Mouse (Mus musculus) E14TG2a.4 (cell line): ENCODE results near the gene Tbc1d12.

Experiments
- CTCF ChIP-seq: conservative IDR thresholded peaks from 2 replicates; pipeline ENCODE4 v1.5.1; 2014; ENCODE audit warnings: low read length
- POU5F1 ChIP-seq: IDR thresholded peaks from 2 replicates; pipeline ENCODE4 v1.6.1; 2014; ENCODE audit warnings: low read length, borderline replicate concordance

DNA sequence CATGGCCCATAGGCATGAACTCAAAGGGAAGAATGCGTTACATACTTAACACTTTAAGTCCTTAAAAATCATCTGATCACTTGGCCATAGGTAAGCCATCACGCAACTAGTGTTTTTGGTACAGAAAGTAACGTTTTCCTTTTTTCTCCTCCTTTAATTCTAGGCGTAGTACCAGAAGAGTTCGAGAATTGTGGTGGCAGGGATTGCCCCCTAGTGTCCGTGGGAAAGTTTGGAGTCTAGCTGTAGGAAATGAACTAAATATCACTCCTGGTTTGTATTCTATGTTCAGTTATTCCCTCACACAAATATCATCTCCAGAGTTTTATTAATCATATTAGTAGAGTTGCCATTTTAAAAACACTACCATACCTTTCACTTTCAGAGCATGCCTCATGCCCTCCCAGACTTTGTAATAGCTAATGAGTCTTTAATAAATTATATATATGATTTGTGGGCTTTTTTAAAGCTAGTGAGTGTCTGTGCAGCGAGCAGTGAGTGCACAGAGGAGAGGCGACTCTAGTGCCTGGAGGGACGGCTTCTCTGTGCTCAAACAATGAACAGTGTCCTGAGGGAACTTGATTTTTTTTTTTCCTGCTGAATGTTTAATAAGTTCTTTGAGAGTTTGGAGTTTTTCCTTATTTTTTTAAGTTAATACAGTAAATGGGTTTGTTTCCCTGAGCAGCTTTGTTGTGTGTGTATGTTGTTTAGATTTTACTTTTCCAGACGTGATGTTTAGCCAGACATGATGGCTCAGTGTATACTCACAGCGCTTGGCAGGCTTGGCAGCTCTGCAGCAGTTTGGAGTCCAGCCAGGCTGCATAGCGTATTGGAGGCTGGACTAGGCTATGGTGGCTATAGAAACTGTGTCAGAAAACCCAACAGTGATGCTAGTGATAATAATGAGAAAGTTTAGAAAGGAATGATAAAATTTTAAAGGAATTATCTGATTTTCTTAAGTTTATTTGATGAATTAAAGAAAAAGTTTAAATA, 65.1 kb downstream of the Tbc1d12 start:
- TF ChIP-seq CTCF (no peak), POU5F1 (no peak)
